ENCODE assay signal across 10 mouse cellular contexts in the genomic region with DNA sequence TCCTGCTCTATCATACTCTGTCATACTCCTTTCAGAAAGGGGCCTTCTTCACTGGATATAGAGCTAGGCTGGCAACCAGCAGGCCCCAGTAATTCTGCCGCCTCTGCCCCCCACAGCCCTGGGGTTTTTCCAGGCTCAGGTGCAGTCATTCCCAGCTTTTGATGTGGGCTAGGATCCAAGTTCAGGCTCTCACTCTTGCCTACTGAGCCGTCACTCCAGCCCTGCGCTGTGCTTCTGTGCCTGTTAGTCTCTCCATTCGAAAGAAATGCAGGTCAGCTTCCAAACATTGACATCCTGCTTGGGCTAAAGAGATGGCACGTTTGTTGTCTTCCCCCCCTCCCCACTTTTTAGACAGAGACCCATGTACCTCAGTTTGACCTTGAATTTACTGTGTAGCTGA. TPM values are rescaled to one million over a fixed set of nuclear protein-coding genes. Genes with fewer than 3 reads are reported as not detected.
DNase-seq lines count a peak whose midpoint lies in the region; ATAC-seq and TF ChIP-seq lines count a peak whose summit lies in the region.
"Had no signal": no experiment of that assay in that cellular context is flagged by ENCODE, and none has a peak within 500 bp of the region (broad histone marks: within the 10 kb centered on the region; RNA-seq: fewer than 3 reads in every experiment).

No protein-coding gene starts in this region.

- H3K9me3 ChIP-seq in forebrain, embryonic 10.5 days: no peaks in the 10 kb centered on the region
- no peaks in the 10 kb centered on the region for H3K9me3 ChIP-seq in forebrain, embryonic 11.5 days (ENCODE audit: control insufficient read depth, low read length)
- H3K9me3 ChIP-seq in kidney, embryonic 15.5 days (replicated peaks): no peaks in the 10 kb centered on the region
- H3K9me3 ChIP-seq: intestine, embryonic 15.5 days; midbrain, embryonic 12.5 days had no signal

- H3K4me1 ChIP-seq in forebrain, embryonic 10.5 days: peaks cover 52% of the 10 kb centered on the region
- 0 out of 2 replicates have a peak, but pooled peaks cover 3% of the 10 kb centered on the region for H3K4me1 ChIP-seq in forebrain, embryonic 11.5 days (replicated peaks; ENCODE audit: control insufficient read depth, insufficient read depth, low read length)
- peaks cover 43% of the 10 kb centered on the region for H3K4me1 ChIP-seq in kidney, embryonic 15.5 days

- no peak overlapping the region for H3K4me2 ChIP-seq in forebrain, embryonic 11.5 days (ENCODE audit: low read depth, low read length, severe bottlenecking)
- no peak overlapping the region for H3K4me2 ChIP-seq in kidney, embryonic 15.5 days
- H3K4me2 ChIP-seq: intestine, embryonic 15.5 days; midbrain, embryonic 12.5 days had no signal

- H3K4me3 ChIP-seq in forebrain, embryonic 10.5 days: no peak overlapping the region
- H3K4me3 ChIP-seq in forebrain, embryonic 11.5 days (ENCODE audit: low read depth, low read length): no peak overlapping the region
- H3K4me3 ChIP-seq in left cerebral cortex, adult 2 months: no peak overlapping the region
- H3K4me3 ChIP-seq in kidney, embryonic 15.5 days (replicated peaks): no peak overlapping the region
- no peak overlapping the region for H3K4me3 ChIP-seq in layer of hippocampus, adult 2 months
- H3K4me3 ChIP-seq: intestine, embryonic 15.5 days; midbrain, embryonic 12.5 days had no signal

- 74% methylated on average over 5 of the region's 5 CpGs for WGBS in forebrain, embryonic 10.5 days
- WGBS in forebrain, embryonic 11.5 days: 78% methylated on average over 5 of the region's 5 CpGs
- 60% methylated on average over 5 of the region's 5 CpGs for WGBS in kidney, embryonic 15.5 days

- H3K27ac ChIP-seq in forebrain, embryonic 10.5 days: peak overlapping the region; percentile 56; the same call in 1 of the 2 replicates
- no peak overlapping the region for H3K27ac ChIP-seq in forebrain, embryonic 11.5 days (ENCODE audit: low read depth, low read length)
- H3K27ac ChIP-seq in left cerebral cortex, adult 2 months: peak overlapping the region; percentile 37
- H3K27ac ChIP-seq in kidney, embryonic 15.5 days: 0 out of 2 replicates have a peak overlapping the region, but pooled peaks have one; percentile 13
- H3K27ac ChIP-seq in layer of hippocampus, adult 2 months: no peak overlapping the region
- H3K27ac ChIP-seq: intestine, embryonic 15.5 days; midbrain, embryonic 12.5 days had no signal

- peaks cover 44% of the 10 kb centered on the region for H3K27me3 ChIP-seq in forebrain, embryonic 10.5 days (ENCODE audit: poor library complexity, severe bottlenecking)
- no peaks in the 10 kb centered on the region for H3K27me3 ChIP-seq in forebrain, embryonic 11.5 days (ENCODE audit: control insufficient read depth, insufficient read depth, low read length)
- H3K27me3 ChIP-seq in kidney, embryonic 15.5 days: 0 out of 2 replicates have a peak, but pooled peaks cover 3% of the 10 kb centered on the region
- H3K27me3 ChIP-seq: intestine, embryonic 15.5 days had no signal

- intact Hi-C loops in left cerebral cortex, adult 2 months (cut with DNase I): no loop called here

- no peak for DNase-seq in forebrain, embryonic 10.5 days (ENCODE audit: extremely low spot score, low spot score)
- DNase-seq in forebrain, embryonic 11.5 days (ENCODE audit: low spot score): no peak
- DNase-seq in left cerebral cortex, adult 2 months (ENCODE audit: extremely low spot score in 1 of 2, low spot score in 2 of 2): no peak
- DNase-seq in left cerebral cortex, adult 8-10 months (ENCODE audit: low spot score in 2 of 2): no peak
- peak; percentile 68 for DNase-seq in brain, adult 2 months (ENCODE audit: low read depth, low spot score)
- DNase-seq in thymus, postnatal 10 days (ENCODE audit: low spot score in 2 of 2): no peak
- no peak for DNase-seq in layer of hippocampus, adult 2 months (ENCODE audit: low spot score in 2 of 2)

- no peak for TF ChIP-seq CTCF in left cerebral cortex, adult 2 months (IDR thresholded peaks at IDR 0.05)
- no peak for TF ChIP-seq CTCF in layer of hippocampus, adult 2 months (conservative IDR thresholded peaks at IDR 0.05)

- no peak for ATAC-seq in forebrain, embryonic 11.5 days (replicated peaks; ENCODE audit: low FRiP score)
- ATAC-seq in kidney, embryonic 15.5 days (replicated peaks; ENCODE audit: low FRiP score): no peak
- ATAC-seq: intestine, embryonic 15.5 days had no signal

- H3K9ac ChIP-seq in forebrain, embryonic 11.5 days (ENCODE audit: low read length): no peak overlapping the region
- no peak overlapping the region for H3K9ac ChIP-seq in kidney, embryonic 15.5 days
- H3K9ac ChIP-seq: intestine, embryonic 15.5 days had no signal

- no peaks in the 10 kb centered on the region for H3K36me3 ChIP-seq in forebrain, embryonic 10.5 days (replicated peaks)
- no peaks in the 10 kb centered on the region for H3K36me3 ChIP-seq in forebrain, embryonic 11.5 days (ENCODE audit: control insufficient read depth, insufficient read depth, low read length)
- H3K36me3 ChIP-seq in kidney, embryonic 15.5 days: no peaks in the 10 kb centered on the region
- H3K36me3 ChIP-seq: intestine, embryonic 15.5 days; midbrain, embryonic 12.5 days had no signal

RNA-seq across cellular contexts. Expression of a gene that starts 39.2 kb away (rescaled TPM):
- polyA plus RNA-seq in forebrain, embryonic 10.5 days (2016; fragmentation: Nextera tagmentation; extraction: Ambion mirVana): 3.6 and 4.1 TPM in 2 replicates
- polyA plus RNA-seq in forebrain, embryonic 11.5 days (2014; fragmentation: Nextera tagmentation; extraction: Ambion mirVana): 19.4 and 28.0 TPM in 2 replicates
- total RNA-seq in left cerebral cortex, adult 2 months (2021): 10 to 100 TPM; 60.4 to 75.1 TPM
- total RNA-seq in left cerebral cortex, adult 8-10 months (2022): 10 to 100 TPM; 43.5 to 50.4 (median 47.5) TPM
- 7.5 and 7.6 TPM in 2 replicates for polyA plus RNA-seq in kidney, embryonic 15.5 days (2015; fragmentation: Nextera tagmentation; extraction: Ambion mirVana)
- 10 to 100 TPM; 26.5 to 28.1 TPM for total RNA-seq in layer of hippocampus, adult 2 months (2021)

Comparison
In these comparisons a context has a peak if more than half of its experiments do, and no peak if none do; other contexts are left out.
1. H3K27ac ChIP-seq: peak in forebrain, embryonic 10.5 days (single experiment), left cerebral cortex, adult 2 months (single experiment) and kidney, embryonic 15.5 days (single experiment); none in forebrain, embryonic 11.5 days (single experiment) and layer of hippocampus, adult 2 months (single experiment).